Mouse (Mus musculus): ENCODE measurements around the gene Gm20388. TPM values are rescaled to one million over a fixed set of nuclear protein-coding genes. Genes with fewer than 3 reads are reported as not detected.
"Not testable (repeated sequence)": the region's sequence is repeated elsewhere in the genome, so short reads cannot be mapped to it uniquely, and the experiment has no call there.

Gene Gm20388
- polyA plus RNA-seq, 1 experiment, result not detected

DNA sequence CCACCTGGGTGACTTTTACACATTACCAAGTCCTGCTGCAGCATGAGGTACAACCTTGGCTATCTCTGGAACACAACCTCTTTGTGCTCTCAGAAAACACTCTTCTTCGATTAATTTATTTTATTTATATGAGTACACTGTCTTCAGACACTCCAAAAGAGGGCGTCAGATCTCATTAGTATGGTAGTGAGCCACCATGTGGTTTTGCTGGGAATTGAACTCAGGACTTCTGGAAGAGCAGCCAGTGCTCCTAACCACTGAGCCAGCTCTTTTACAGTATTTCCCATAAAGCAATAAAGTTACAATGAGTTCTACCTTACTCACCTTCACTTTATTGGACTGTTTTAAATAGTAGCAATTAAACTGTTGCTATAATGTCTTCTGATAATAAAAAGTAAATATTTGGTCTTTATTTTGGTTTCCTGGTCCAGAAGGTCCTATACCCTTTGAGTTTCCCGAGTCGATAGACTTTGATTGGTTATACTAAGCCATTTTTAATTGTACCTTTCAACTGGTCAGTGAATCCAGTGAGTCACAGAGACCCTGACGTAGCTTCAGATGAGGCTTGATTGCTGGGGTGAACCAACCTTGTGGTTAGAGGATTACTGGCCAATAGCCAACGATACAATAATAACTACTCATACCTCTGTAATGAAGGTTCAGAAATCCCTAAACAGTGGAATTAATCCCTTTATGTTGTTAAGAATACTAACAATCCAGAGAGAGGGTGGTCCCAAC is 3716.9 kb downstream of the Gm20388 start:
- Histone ChIP-seq H3K4me1 (ENCODE audit: control insufficient read depth, insufficient read depth, low read length) (peaks cover 8% of the 10 kb centered on the region), H3K27ac (ENCODE audit: insufficient read depth, low read depth, low read length) (no peak overlapping the region), H3K4me3 (ENCODE audit: insufficient read depth, low read depth, low read length) (no peak overlapping the region)
- 58% methylated on average over 6 of the region's 6 CpGs for WGBS
- TF ChIP-seq POLR2A (IDR thresholded peaks at IDR 0.05; ENCODE audit: insufficient read depth, low read depth, low read length) (no peak), CTCF (IDR thresholded peaks at IDR 0.05; ENCODE audit: insufficient read depth, low read depth, low read length) (no peak)

DNA sequence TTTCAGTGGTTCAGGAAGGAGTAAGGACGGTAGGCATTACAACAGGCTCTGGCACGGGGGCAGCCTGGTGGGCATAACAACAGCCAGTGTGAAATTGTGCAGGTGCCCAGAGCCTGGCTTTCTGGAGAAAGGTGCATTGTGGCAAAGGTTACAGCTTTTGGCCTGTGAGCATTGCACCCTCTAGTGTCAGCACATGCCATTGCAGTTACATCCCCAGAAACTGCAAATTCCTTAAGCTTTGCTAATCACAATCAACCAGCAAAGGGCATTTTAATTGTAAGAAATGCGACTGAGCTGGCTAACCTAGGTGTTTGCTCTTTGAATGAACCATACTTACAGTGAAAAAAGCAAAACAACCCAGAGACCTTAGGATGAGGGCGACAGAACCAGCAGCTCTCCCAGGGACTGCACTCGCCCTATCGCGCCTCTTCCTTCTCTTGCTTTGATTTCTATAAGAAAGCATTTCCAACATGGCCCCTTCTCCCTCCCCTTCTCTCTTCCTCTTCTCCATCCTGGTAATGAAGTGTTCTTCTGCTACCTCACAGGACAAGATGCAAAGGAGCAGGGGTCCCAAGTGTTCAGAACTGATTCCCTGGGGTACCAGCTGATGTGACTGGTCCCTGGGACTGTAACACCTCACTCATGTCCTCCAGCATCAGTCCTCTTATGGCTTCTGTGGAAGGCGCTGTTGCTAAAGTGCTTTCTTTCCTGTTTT is 3717.8 kb downstream of the Gm20388 start:
- under 1% methylated on average over 8 of the region's 8 CpGs for WGBS
- H3K27ac ChIP-seq (ENCODE audit: insufficient read depth, low read depth, low read length), result no peak overlapping the region

DNA sequence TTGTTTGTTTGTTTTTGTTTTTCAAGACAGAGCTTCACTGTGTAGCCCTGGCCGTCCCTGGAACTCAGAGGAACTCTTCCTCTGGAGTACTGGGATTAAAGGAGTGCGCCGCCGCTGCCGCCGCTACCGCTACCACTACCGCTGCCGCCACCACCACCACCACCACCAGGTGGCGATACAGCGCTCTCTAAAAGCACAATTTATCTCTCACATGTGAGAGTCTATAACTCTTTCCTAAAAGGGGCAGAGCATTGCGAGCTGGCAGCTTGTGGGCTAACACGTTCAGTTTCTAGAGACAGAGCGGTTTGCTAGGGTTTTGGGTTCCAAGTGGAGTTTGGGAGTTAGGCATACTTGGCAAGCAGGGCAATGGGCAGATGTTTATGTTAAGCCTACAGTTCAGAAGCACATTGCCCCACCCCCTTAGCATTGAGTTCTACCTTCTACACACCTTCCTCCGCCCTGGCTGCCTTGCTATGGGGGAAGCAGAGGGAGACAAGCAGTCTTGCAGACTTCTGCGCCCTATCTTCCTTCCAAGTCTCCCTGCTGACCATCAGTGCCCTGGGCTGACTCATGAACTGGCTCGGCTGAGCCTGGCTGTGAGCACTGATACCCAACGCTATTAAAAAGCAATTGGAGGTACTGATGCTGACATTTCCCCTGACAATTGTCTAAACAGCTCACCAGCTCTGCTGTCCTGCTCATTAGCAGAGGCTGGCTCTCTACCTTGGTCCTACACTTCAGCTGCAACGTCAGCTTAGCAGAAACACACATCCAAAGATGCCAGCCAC is 3718.5 kb downstream of the Gm20388 start:
- Histone ChIP-seq H3K4me1 (ENCODE audit: control insufficient read depth, insufficient read depth, low read length) (peaks cover 13% of the 10 kb centered on the region), H3K4me3 (ENCODE audit: insufficient read depth, low read depth, low read length) (peak overlapping the region; percentile 19), H3K27ac (ENCODE audit: insufficient read depth, low read depth, low read length) (no peak overlapping the region)
- TF ChIP-seq POLR2A (IDR thresholded peaks at IDR 0.05; ENCODE audit: insufficient read depth, low read depth, low read length), result no peak
- TF ChIP-seq CTCF (IDR thresholded peaks at IDR 0.05; ENCODE audit: insufficient read depth, low read depth, low read length), result peak; percentile 50
- WGBS, result 9% methylated on average over 19 of the region's 19 CpGs

More for the DNA sequence above, 3717.8 kb downstream of the Gm20388 start:
- H3K4me3 ChIP-seq (ENCODE audit: insufficient read depth, low read depth, low read length), result peak overlapping the region; percentile 19
- TF ChIP-seq CTCF (IDR thresholded peaks at IDR 0.05; ENCODE audit: insufficient read depth, low read depth, low read length) (peak; percentile 46; the same call in 1 of the 2 replicates), POLR2A (IDR thresholded peaks at IDR 0.05; ENCODE audit: insufficient read depth, low read depth, low read length) (no peak)
- peaks cover 10% of the 10 kb centered on the region for H3K4me1 ChIP-seq (ENCODE audit: control insufficient read depth, insufficient read depth, low read length)

DNA sequence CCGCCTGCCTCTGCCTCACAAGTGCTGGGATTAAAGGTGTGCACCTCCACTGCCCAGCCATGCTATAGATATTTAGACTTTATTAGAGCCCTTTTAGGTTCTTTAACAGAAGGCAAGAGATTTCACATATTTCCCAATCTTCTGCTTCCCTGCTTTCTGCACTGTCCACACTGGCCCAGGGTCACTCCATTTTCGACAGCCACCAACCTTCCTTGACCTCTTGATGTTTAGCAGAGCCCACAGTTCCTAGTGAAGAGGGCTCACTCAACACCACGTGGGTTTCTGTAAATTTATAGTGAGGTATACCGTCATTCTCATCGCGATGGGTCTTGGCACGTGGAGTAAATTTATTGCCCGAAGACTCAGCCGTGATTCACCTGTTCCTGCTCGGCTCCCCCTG is 3719.4 kb downstream of the Gm20388 start:
- peaks cover 13% of the 10 kb centered on the region for H3K4me1 ChIP-seq (ENCODE audit: control insufficient read depth, insufficient read depth, low read length)
- 60% methylated on average over 10 of the region's 10 CpGs for WGBS
- no peak overlapping the region for H3K27ac ChIP-seq (ENCODE audit: insufficient read depth, low read depth, low read length)
- no peak for TF ChIP-seq CTCF (IDR thresholded peaks at IDR 0.05; ENCODE audit: insufficient read depth, low read depth, low read length)
- no peak for TF ChIP-seq POLR2A (IDR thresholded peaks at IDR 0.05; ENCODE audit: insufficient read depth, low read depth, low read length)
- H3K4me3 ChIP-seq (ENCODE audit: insufficient read depth, low read depth, low read length), result no peak overlapping the region

DNA sequence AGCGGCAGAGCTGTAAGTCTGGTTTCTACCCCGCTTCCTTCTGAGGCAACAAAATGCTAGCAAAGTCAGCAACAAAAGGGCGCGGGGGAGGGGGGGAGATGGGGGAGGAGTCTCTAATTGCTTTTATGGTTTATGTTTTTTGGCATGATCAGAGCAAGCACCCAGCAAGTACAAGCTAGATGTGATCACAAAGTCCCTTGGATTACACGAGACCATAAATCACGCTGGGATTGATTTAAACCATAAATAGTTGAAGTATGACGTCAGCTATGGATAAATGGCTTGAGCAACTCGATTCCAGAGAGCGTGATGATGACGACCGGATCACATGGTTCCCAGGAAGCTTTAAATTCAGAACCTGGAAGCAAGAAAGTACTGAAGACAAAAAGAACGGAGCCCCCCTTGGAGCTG is 3720.2 kb downstream of the Gm20388 start:
- H3K27ac ChIP-seq (ENCODE audit: insufficient read depth, low read depth, low read length), result no peak overlapping the region
- 32% methylated on average over 12 of the region's 12 CpGs for WGBS
- peaks cover 13% of the 10 kb centered on the region for H3K4me1 ChIP-seq (ENCODE audit: control insufficient read depth, insufficient read depth, low read length)
- peak overlapping the region; percentile 19; the same call in 1 of the 2 replicates for H3K4me3 ChIP-seq (ENCODE audit: insufficient read depth, low read depth, low read length)
- TF ChIP-seq POLR2A (IDR thresholded peaks at IDR 0.05; ENCODE audit: insufficient read depth, low read depth, low read length) (no peak), CTCF (IDR thresholded peaks at IDR 0.05; ENCODE audit: insufficient read depth, low read depth, low read length) (no peak)

DNA sequence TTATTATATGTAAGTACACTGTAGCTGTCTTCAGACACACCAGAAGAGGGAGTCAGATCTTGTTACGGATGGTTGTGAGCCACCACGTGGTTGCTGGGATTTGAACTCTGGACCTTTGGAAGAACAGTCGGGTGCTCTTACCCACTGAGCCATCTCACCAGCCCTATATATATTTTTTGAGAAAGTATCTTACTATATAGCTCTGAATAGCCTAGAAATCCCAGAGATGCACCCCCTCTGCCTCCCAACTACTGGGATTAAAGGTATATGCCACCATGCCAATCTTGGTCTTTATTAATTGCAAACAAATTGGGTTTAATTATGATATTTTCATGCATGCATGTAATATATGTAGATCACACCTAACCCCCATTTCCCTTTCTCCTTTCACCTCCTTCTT is 3721.1 kb downstream of the Gm20388 start:
- 85% methylated on average over 3 of the region's 3 CpGs for WGBS
- H3K27ac ChIP-seq (ENCODE audit: insufficient read depth, low read depth, low read length); H3K4me3 ChIP-seq (ENCODE audit: insufficient read depth, low read depth, low read length): not testable (repeated sequence)
- H3K4me1 ChIP-seq (ENCODE audit: control insufficient read depth, insufficient read depth, low read length), result peaks cover 13% of the 10 kb centered on the region

DNA sequence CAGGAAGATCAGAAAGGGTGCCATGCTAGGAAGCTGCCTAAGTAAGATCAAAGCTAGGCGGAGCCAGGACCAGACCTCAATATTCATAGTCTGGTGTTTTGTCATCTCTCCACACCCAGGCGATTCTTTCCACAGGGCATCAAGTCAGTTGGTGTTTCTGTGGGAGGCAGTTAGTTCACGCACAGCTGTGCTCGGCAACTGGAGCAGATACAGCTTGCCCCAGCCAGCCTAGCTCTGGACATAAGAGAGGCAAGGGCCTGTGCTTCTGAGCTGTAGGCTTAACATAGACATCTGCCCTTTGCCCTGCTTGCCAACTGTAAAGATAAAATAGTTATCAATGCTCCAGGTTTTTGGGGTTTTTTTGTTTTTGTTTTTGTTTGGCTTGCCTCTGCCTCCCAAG is 3721.6 kb downstream of the Gm20388 start:
- Histone ChIP-seq H3K27ac (ENCODE audit: insufficient read depth, low read depth, low read length) (no peak overlapping the region), H3K4me1 (ENCODE audit: control insufficient read depth, insufficient read depth, low read length) (peaks cover 13% of the 10 kb centered on the region), H3K4me3 (ENCODE audit: insufficient read depth, low read depth, low read length) (no peak overlapping the region)
- no peak for TF ChIP-seq POLR2A (IDR thresholded peaks at IDR 0.05; ENCODE audit: insufficient read depth, low read depth, low read length)
- TF ChIP-seq CTCF (IDR thresholded peaks at IDR 0.05; ENCODE audit: insufficient read depth, low read depth, low read length), result no peak
- 63% methylated on average over 4 of the region's 4 CpGs for WGBS

DNA sequence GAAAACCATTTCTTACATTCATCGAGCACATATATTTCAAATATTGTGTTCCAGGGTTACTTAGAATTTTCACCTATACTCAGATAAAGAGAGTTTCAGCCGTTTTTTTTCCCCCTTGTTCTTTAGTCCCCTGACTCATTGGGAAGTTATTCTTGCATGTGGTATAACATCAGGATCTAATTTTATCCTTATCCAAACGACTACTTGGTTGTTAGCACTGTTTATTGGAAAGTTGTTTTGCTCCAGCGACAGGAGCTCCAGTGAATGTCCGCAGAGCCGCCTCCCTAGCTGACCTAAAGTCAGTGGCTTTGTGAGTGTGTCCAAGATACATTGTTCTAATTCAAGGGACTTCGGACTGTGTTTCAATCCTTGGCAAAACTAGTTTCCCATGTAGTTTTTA is 3723.2 kb downstream of the Gm20388 start:
- H3K4me1 ChIP-seq (ENCODE audit: control insufficient read depth, insufficient read depth, low read length), result peaks cover 13% of the 10 kb centered on the region
- TF ChIP-seq POLR2A (IDR thresholded peaks at IDR 0.05; ENCODE audit: insufficient read depth, low read depth, low read length) (no peak), CTCF (IDR thresholded peaks at IDR 0.05; ENCODE audit: insufficient read depth, low read depth, low read length) (no peak)
- 39% methylated on average over 7 of the region's 7 CpGs for WGBS
- peak overlapping the region; percentile 62; the same call in 1 of the 2 replicates for H3K27ac ChIP-seq (ENCODE audit: insufficient read depth, low read depth, low read length)
- H3K4me3 ChIP-seq (ENCODE audit: insufficient read depth, low read depth, low read length), result no peak overlapping the region

Data from olfactory bulb, adult 2 months (tissue).